Mouse (Mus musculus): ENCODE data around the gene Katnb1. TPM values are rescaled to one million over a fixed set of nuclear protein-coding genes. Genes with fewer than 3 reads are reported as not detected.

Katnb1 gene
- polyA plus RNA-seq, 1 experiment from 2014 or later, result 8.2 TPM

DNA sequence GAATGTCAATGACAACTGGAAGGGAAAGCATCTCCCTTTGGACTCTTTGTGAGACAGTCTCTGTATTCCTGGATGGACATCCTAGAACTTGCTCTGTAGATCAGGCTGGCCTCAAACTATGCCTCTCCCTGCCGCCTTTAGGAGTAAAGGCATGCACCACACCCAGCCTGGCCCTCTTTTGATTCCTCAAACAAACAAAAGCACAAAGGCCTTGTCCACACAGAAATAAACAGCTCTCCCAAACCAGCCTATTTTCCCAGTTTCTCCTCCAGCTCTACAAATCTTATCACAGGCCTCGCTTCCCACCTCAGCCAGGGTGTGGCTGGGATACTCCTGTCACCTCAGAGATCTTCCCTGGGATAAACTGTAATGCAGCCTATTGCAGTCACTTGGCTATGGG lies 53.2 kb downstream of the Katnb1 start:
- H3K9ac ChIP-seq (ENCODE audit: low read depth, low read length), result no peak overlapping the region
- no peak overlapping the region for H3K4me2 ChIP-seq (ENCODE audit: low read depth, low read length)
- no peak overlapping the region for H3K27ac ChIP-seq (ENCODE audit: low read length)
- H3K4me1 ChIP-seq (ENCODE audit: control insufficient read depth, low read depth, low read length), result peaks cover 7% of the 10 kb centered on the region
- 61% methylated on average over 2 of the region's 2 CpGs for WGBS (ENCODE audit: insufficient replicate concordance)
- H3K36me3 ChIP-seq (ENCODE audit: control insufficient read depth, insufficient read depth), result no peaks in the 10 kb centered on the region
- no peak for ATAC-seq (ENCODE audit: low read depth)
- H3K4me3 ChIP-seq (ENCODE audit: low read depth, low read length), result no peak overlapping the region
- no peaks in the 10 kb centered on the region for H3K9me3 ChIP-seq (replicated peaks; ENCODE audit: control insufficient read depth, low read length)
- H3K27me3 ChIP-seq (ENCODE audit: control insufficient read depth, insufficient read depth, low read depth, low read length), result peaks cover 4% of the 10 kb centered on the region; the same call in 1 of the 2 replicates

DNA sequence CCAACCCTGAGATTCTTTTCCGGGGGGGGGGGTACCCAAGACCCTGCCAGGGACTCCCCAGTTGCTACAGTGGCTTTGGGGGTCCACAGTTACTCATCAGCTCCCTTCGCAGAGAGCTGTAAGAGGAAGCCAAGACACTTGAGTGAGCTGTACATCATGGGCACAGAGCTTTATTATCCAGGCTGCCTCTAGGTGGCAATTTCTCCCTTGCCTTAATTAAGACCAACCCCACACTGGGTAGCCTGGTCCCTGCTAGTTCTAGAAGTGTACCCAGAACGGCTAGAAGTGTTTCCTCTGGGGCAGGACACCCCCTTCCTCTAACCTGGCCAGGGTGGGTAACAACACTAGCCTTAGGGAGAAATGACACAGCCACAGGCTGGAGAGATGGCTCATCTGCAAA lies 54.3 kb downstream of the Katnb1 start:
- no peaks in the 10 kb centered on the region for H3K36me3 ChIP-seq (ENCODE audit: control insufficient read depth, insufficient read depth)
- H3K4me3 ChIP-seq (ENCODE audit: low read depth, low read length), result no peak overlapping the region
- no peak overlapping the region for H3K27ac ChIP-seq (ENCODE audit: low read length)
- peaks cover 7% of the 10 kb centered on the region for H3K4me1 ChIP-seq (ENCODE audit: control insufficient read depth, low read depth, low read length)
- peaks cover 4% of the 10 kb centered on the region; the same call in 1 of the 2 replicates for H3K27me3 ChIP-seq (ENCODE audit: control insufficient read depth, insufficient read depth, low read depth, low read length)
- 38% methylated on average over 3 of the region's 3 CpGs for WGBS (ENCODE audit: insufficient replicate concordance)
- ATAC-seq (ENCODE audit: low read depth), result no peak
- no peaks in the 10 kb centered on the region for H3K9me3 ChIP-seq (replicated peaks; ENCODE audit: control insufficient read depth, low read length)
- H3K9ac ChIP-seq (ENCODE audit: low read depth, low read length), result no peak overlapping the region
- no peak overlapping the region for H3K4me2 ChIP-seq (ENCODE audit: low read depth, low read length)

DNA sequence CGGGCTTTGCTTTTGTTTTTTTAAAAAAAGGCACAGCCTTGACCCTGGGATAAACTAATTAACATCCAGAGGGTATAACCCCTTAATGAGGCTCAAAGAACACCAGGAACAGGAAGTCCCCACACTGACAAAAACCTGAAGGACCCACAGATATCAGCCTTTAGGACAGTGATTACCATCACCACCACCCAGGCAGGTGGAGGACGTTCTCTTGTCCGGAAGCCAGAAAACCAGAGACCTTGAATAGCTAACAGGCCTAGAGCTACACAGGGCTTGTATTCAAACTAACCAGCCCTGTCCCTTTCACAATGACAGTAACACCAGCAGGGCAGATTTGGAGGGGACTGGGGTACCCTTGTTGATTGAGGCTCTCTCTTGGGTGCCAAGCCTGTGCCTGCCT lies 55.2 kb downstream of the Katnb1 start:
- Histone ChIP-seq H3K27me3 (ENCODE audit: control insufficient read depth, insufficient read depth, low read depth, low read length) (peaks cover 4% of the 10 kb centered on the region), H3K4me1 (ENCODE audit: control insufficient read depth, low read depth, low read length) (peaks cover 5% of the 10 kb centered on the region; the same call in 1 of the 2 replicates), H3K9ac (ENCODE audit: low read depth, low read length) (no peak overlapping the region), H3K9me3 (replicated peaks; ENCODE audit: control insufficient read depth, low read length) (no peaks in the 10 kb centered on the region), H3K4me3 (ENCODE audit: low read depth, low read length) (no peak overlapping the region), H3K36me3 (ENCODE audit: control insufficient read depth, insufficient read depth) (no peaks in the 10 kb centered on the region), H3K27ac (ENCODE audit: low read length) (no peak overlapping the region), H3K4me2 (ENCODE audit: low read depth, low read length) (no peak overlapping the region)
- WGBS (ENCODE audit: insufficient replicate concordance), result 44% methylated on average over 3 of the region's 3 CpGs
- no peak for ATAC-seq (ENCODE audit: low read depth)

DNA sequence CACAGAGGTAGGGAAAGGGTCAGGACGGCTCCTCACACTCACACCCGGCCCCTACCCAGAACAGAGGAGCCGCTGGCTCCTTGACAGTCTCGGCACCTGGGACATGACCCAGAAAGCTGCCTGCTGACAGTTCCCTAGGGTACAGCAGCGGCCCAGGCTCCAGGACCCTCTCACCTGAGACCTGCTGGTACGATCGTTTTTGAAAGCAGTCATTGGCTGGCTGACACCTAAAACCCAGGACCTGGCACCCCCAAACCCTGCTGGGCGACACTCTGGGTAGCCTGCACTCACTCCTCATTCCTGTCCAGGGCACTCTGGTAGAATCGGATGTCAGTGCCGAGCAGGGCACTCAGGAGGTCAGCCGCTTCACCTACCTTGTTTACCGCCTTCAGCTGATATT lies 56.2 kb downstream of the Katnb1 start:
- Histone ChIP-seq H3K9me3 (replicated peaks; ENCODE audit: control insufficient read depth, low read length) (no peaks in the 10 kb centered on the region), H3K4me1 (ENCODE audit: control insufficient read depth, low read depth, low read length) (peaks cover 5% of the 10 kb centered on the region; the same call in 1 of the 2 replicates), H3K27ac (ENCODE audit: low read length) (peak overlapping the region; percentile 49), H3K36me3 (ENCODE audit: control insufficient read depth, insufficient read depth) (no peaks in the 10 kb centered on the region), H3K4me2 (ENCODE audit: low read depth, low read length) (peak overlapping the region; percentile 25), H3K9ac (ENCODE audit: low read depth, low read length) (no peak overlapping the region), H3K4me3 (ENCODE audit: low read depth, low read length) (peak overlapping the region; percentile 41), H3K27me3 (ENCODE audit: control insufficient read depth, insufficient read depth, low read depth, low read length) (peaks cover 13% of the 10 kb centered on the region)
- WGBS (ENCODE audit: insufficient replicate concordance), result 30% methylated on average over 12 of the region's 12 CpGs
- ATAC-seq (ENCODE audit: low read depth), result no peak

DNA sequence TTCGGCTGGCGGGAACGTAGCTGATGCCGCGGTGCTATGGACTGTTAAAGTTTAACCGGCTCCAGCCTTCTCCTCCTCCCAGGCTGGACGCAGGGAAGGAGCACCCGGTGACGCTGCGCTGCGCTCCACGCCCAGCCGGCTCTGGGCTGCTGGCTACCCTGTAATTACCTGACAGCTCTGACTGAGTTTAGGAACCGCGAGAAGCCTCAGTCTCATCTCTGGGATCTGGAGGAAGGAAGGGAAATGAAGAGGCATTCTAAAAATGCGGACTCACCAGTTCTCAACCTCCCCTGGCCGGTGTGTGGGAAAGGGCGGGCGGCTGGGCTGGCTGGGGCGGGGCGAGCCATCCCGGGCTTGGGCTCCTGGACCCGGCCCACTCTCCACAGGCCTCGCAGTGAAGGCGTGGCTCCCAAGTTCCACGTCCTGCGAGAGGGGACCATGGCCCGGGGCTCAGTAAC lies 56.7 kb downstream of the Katnb1 start:
- WGBS (ENCODE audit: insufficient replicate concordance), result 3% methylated on average over 28 of the region's 28 CpGs
- Histone ChIP-seq H3K9me3 (replicated peaks; ENCODE audit: control insufficient read depth, low read length) (no peaks in the 10 kb centered on the region), H3K27me3 (ENCODE audit: control insufficient read depth, insufficient read depth, low read depth, low read length) (peaks cover 18% of the 10 kb centered on the region), H3K36me3 (ENCODE audit: control insufficient read depth, insufficient read depth) (no peaks in the 10 kb centered on the region), H3K9ac (ENCODE audit: low read depth, low read length) (no peak overlapping the region), H3K4me3 (ENCODE audit: low read depth, low read length) (peak overlapping the region; percentile 41), H3K27ac (ENCODE audit: low read length) (peak overlapping the region; percentile 58), H3K4me2 (ENCODE audit: low read depth, low read length) (peak overlapping the region; percentile 25), H3K4me1 (ENCODE audit: control insufficient read depth, low read depth, low read length) (peaks cover 5% of the 10 kb centered on the region; the same call in 1 of the 2 replicates)
- ATAC-seq (ENCODE audit: low read depth), result peak; percentile 78

DNA sequence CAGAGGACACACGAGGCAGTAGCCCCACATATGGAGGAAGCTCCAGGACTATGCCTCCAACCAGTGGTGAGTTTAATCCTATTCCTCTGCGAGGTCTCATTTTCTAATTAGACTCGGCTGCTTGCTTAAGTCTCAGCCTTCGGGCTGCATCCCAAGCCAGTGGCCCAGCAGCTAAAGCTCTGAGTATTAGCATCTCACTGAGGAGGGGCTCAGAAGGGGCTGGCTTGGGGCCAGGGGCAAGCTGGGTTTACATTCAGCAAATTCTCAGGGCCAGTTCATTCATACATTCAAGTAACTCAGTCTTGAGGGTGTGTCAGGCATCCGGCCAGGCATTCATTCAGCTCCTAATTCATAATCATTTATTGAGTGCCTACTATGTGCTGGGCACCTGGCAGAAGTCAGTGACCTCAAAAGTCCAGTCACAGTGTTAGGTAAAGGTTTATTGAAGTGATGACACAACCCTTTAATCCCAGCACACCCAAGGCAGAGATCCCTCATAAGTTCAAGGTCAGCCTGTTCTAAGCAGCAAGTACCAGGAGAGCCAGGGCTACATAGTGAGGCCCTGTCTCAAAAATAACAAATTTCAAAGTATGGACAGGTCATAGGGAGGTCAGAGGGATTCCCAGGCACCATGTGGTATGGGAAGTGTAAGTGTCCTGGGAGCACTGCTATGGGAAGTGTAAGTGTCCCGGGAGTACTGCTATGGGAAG lies 57.5 kb downstream of the Katnb1 start:
- 27% methylated on average over 6 of the region's 6 CpGs for WGBS (ENCODE audit: insufficient replicate concordance)
- Histone ChIP-seq H3K27ac (ENCODE audit: low read length) (peak overlapping the region; percentile 58; the same call in 1 of the 2 replicates), H3K9ac (ENCODE audit: low read depth, low read length) (no peak overlapping the region), H3K36me3 (ENCODE audit: control insufficient read depth, insufficient read depth) (no peaks in the 10 kb centered on the region), H3K27me3 (ENCODE audit: control insufficient read depth, insufficient read depth, low read depth, low read length) (peaks cover 21% of the 10 kb centered on the region), H3K4me2 (ENCODE audit: low read depth, low read length) (peak overlapping the region; percentile 25), H3K4me3 (ENCODE audit: low read depth, low read length) (peak overlapping the region; percentile 41), H3K4me1 (ENCODE audit: control insufficient read depth, low read depth, low read length) (peaks cover 5% of the 10 kb centered on the region), H3K9me3 (replicated peaks; ENCODE audit: control insufficient read depth, low read length) (no peaks in the 10 kb centered on the region)
- ATAC-seq (ENCODE audit: low read depth), result no peak

DNA sequence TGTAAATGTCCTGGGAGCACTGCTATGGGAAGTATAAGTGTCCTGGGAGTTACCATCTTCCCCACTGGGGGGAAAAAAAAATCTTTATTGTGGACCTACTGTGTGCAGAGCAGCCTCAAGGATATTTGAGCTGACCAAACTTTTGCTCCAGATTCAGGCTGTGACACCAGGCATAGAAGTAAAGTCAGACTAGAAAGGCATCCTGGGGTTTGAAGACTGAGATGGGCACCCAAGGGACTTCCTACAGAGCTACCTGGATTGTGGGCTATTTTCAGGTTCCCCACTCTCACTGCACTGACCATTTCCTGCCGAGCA lies 58.0 kb downstream of the Katnb1 start:
- no peak overlapping the region for H3K9ac ChIP-seq (ENCODE audit: low read depth, low read length)
- H3K9me3 ChIP-seq (replicated peaks; ENCODE audit: control insufficient read depth, low read length), result no peaks in the 10 kb centered on the region
- H3K4me3 ChIP-seq (ENCODE audit: low read depth, low read length), result no peak overlapping the region
- no peak for ATAC-seq (ENCODE audit: low read depth)
- peaks cover 5% of the 10 kb centered on the region for H3K4me1 ChIP-seq (ENCODE audit: control insufficient read depth, low read depth, low read length)
- no peak overlapping the region; the same call in 1 of the 2 replicates for H3K4me2 ChIP-seq (ENCODE audit: low read depth, low read length)
- no peaks in the 10 kb centered on the region for H3K36me3 ChIP-seq (ENCODE audit: control insufficient read depth, insufficient read depth)
- WGBS (ENCODE audit: insufficient replicate concordance), result 8% methylated on average over 1 of the region's 1 CpGs
- H3K27me3 ChIP-seq (ENCODE audit: control insufficient read depth, insufficient read depth, low read depth, low read length), result peaks cover 21% of the 10 kb centered on the region
- H3K27ac ChIP-seq (ENCODE audit: low read length), result no peak overlapping the region

DNA sequence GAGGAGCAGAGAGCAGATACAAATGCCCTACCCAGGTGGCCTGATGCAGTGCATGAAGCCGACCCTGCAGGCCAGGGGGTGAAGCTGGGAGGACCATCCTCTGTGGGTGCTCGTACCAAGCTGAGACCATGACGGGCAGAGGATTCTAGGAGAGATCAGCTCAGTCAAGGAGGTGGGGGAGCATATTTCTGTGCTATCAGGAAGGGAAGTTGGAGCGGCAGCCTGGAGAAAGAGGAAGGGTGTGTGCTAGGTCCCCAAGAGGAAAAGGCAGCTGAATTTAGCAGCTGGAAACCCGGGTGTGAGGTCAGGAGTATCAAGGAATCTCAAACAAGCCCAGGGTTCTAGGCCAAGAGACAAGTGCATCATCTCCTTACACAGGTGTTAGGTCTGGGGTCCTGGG lies 59.6 kb downstream of the Katnb1 start:
- WGBS (ENCODE audit: insufficient replicate concordance), result 18% methylated on average over 5 of the region's 5 CpGs
- no peak overlapping the region for H3K4me3 ChIP-seq (ENCODE audit: low read depth, low read length)
- no peaks in the 10 kb centered on the region for H3K36me3 ChIP-seq (ENCODE audit: control insufficient read depth, insufficient read depth)
- H3K4me2 ChIP-seq (ENCODE audit: low read depth, low read length), result no peak overlapping the region
- H3K9me3 ChIP-seq (replicated peaks; ENCODE audit: control insufficient read depth, low read length), result no peaks in the 10 kb centered on the region
- peaks cover 21% of the 10 kb centered on the region for H3K27me3 ChIP-seq (ENCODE audit: control insufficient read depth, insufficient read depth, low read depth, low read length)
- no peak overlapping the region for H3K27ac ChIP-seq (ENCODE audit: low read length)
- no peak overlapping the region for H3K9ac ChIP-seq (ENCODE audit: low read depth, low read length)
- H3K4me1 ChIP-seq (ENCODE audit: control insufficient read depth, low read depth, low read length), result peaks cover 8% of the 10 kb centered on the region
- ATAC-seq (ENCODE audit: low read depth), result no peak

DNA sequence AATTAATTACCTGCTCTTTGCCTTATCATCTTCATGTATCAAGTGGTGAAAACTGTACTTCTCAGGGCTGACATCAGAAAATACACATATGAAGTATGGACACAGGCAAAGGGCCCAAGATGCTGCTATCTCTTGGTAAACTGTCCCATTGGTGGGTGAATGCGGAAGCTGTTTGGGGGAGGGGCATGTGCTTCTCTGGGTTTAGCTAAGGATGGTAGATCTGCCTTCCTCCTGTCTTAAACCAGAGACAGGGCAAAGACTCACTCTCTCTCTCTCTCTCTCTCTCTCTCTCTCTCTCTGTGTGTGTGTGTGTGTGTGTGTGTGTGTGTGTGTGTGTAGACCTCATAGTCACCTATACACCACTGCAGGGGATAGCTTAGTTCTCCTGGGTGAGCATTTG lies 60.0 kb downstream of the Katnb1 start:
- Histone ChIP-seq H3K27ac (ENCODE audit: low read length) (no peak overlapping the region), H3K4me1 (ENCODE audit: control insufficient read depth, low read depth, low read length) (peaks cover 8% of the 10 kb centered on the region), H3K9me3 (replicated peaks; ENCODE audit: control insufficient read depth, low read length) (no peaks in the 10 kb centered on the region), H3K4me2 (ENCODE audit: low read depth, low read length) (0 out of 2 replicates have a peak overlapping the region, but pooled peaks have one; percentile 70), H3K27me3 (ENCODE audit: control insufficient read depth, insufficient read depth, low read depth, low read length) (peaks cover 21% of the 10 kb centered on the region), H3K36me3 (ENCODE audit: control insufficient read depth, insufficient read depth) (no peaks in the 10 kb centered on the region), H3K4me3 (ENCODE audit: low read depth, low read length) (no peak overlapping the region), H3K9ac (ENCODE audit: low read depth, low read length) (no peak overlapping the region)
- no peak for ATAC-seq (ENCODE audit: low read depth)
- 43% methylated on average over 1 of the region's 1 CpGs for WGBS (ENCODE audit: insufficient replicate concordance)
